Mouse (Mus musculus) cerebellum, postnatal 25 days (tissue): ENCODE measurements around the gene Cdc16.
"Not testable (repeated sequence)": the region's sequence is repeated elsewhere in the genome, so short reads cannot be mapped to it uniquely, and the experiment has no call there.

Experiments
- DNase-seq, 2 experiments: peaks; one replicate each; pipeline ENCODE4 v3.0.0; 2021; ENCODE audit warnings: mixed read lengths in 2 of 2

The Cdc16 gene

GRCm38 (mm10) chr8:13756982-13757804 lies at the start of gene Cdc16:
Gene Cdc16, plus strand, starts transcription at chr8:13757676.
- DNase-seq: peak; percentile 94

GRCm38 (mm10) chr8:13708514-13708913 lies 49.0 kb upstream of the Cdc16 start:
- no peak for DNase-seq

- no peak for DNase-seq
Measured at GRCm38 (mm10) chr8:13718980-13719379, 38.5 kb upstream of the Cdc16 start.

GRCm38 (mm10) chr8:13725722-13726121 lies 31.8 kb upstream of the Cdc16 start:
- peak; percentile 44 to 77 for DNase-seq

GRCm38 (mm10) chr8:13727469-13728094 lies 29.9 kb upstream of the Cdc16 start:
- DNase-seq: no peak

- DNase-seq: no peak
Measured at GRCm38 (mm10) chr8:13740323-13740770, 17.1 kb upstream of the Cdc16 start.

GRCm38 (mm10) chr8:13740817-13741613 lies 16.5 kb upstream of the Cdc16 start:
- no peak for DNase-seq

GRCm38 (mm10) chr8:13746212-13746611 lies 11.3 kb upstream of the Cdc16 start:
- not testable (repeated sequence) for DNase-seq

GRCm38 (mm10) chr8:13747626-13748025 lies 9.8 kb upstream of the Cdc16 start:
- no peak for DNase-seq

GRCm38 (mm10) chr8:13753680-13754079 lies 3.8 kb upstream of the Cdc16 start:
- DNase-seq: peak; percentile 76 to 87

GRCm38 (mm10) chr8:13756480-13756879 lies 996 bp upstream of the Cdc16 start:
- no peak for DNase-seq

- peak; percentile 18 to 53 for DNase-seq
Measured at GRCm38 (mm10) chr8:13757805-13758727, 590 bp downstream of the Cdc16 start.

GRCm38 (mm10) chr8:13769206-13769605 lies 11.7 kb downstream of the Cdc16 start:
- no peak for DNase-seq

- no peak for DNase-seq
Measured at GRCm38 (mm10) chr8:13780536-13780935, 23.1 kb downstream of the Cdc16 start.

- DNase-seq: peak; percentile 88 to 93
Measured at GRCm38 (mm10) chr8:13785250-13785763, 27.8 kb downstream of the Cdc16 start, which contains the start of gene Upf3a. Gene Upf3a, plus strand, starts transcription at chr8:13785615.

GRCm38 (mm10) chr8:13785764-13786299 lies 28.4 kb downstream of the Cdc16 start:
- DNase-seq: peak; percentile 98 to 99

- no peak for DNase-seq
Measured at GRCm38 (mm10) chr8:13789606-13790005, 32.1 kb downstream of the Cdc16 start.

GRCm38 (mm10) chr8:13793097-13793745 lies 35.7 kb downstream of the Cdc16 start:
- DNase-seq: no peak

GRCm38 (mm10) chr8:13793746-13794101 lies 36.2 kb downstream of the Cdc16 start:
- DNase-seq: no peak

GRCm38 (mm10) chr8:13797676-13798075 lies 40.2 kb downstream of the Cdc16 start:
- no peak for DNase-seq

GRCm38 (mm10) chr8:13799566-13799965 lies 42.1 kb downstream of the Cdc16 start:
- DNase-seq: no peak
